Mouse (Mus musculus) retina, adult 2 months (tissue): ENCODE measurements around the gene Fam120a.

Experiments used
- DNase-seq: peaks from one replicate; pipeline ENCODE4 v3.0.0-alpha.2; 2012; ENCODE audit warnings: low read depth, low spot score

The Fam120a gene

GRCm38 (mm10) chr13:48965559-48966525 is 2.0 kb downstream of the Fam120a start:
- DNase-seq, result no peak

- no peak for DNase-seq
These were observed 3.0 kb downstream of the Fam120a start for GRCm38 (mm10) chr13:48964850-48965249.

- no peak for DNase-seq
These were observed 4.7 kb downstream of the Fam120a start for GRCm38 (mm10) chr13:48963111-48963510.

GRCm38 (mm10) chr13:48962519-48962918 is 5.3 kb downstream of the Fam120a start:
- no peak for DNase-seq

- peak; percentile 81 for DNase-seq
These were observed 9.2 kb downstream of the Fam120a start for GRCm38 (mm10) chr13:48958608-48959007.

GRCm38 (mm10) chr13:48954825-48955224 is 13.0 kb downstream of the Fam120a start:
- DNase-seq, result no peak

GRCm38 (mm10) chr13:48950600-48951241 is 17.1 kb downstream of the Fam120a start:
- no peak for DNase-seq

GRCm38 (mm10) chr13:48948951-48949350 is 18.9 kb downstream of the Fam120a start:
- DNase-seq, result no peak

- no peak for DNase-seq
These were observed 23.2 kb downstream of the Fam120a start for GRCm38 (mm10) chr13:48944571-48944970.

- DNase-seq, result no peak
These were observed 25.3 kb downstream of the Fam120a start for GRCm38 (mm10) chr13:48942471-48942870.

GRCm38 (mm10) chr13:48941773-48942172 is 26.0 kb downstream of the Fam120a start:
- no peak for DNase-seq

- DNase-seq, result no peak
These were observed 33.2 kb downstream of the Fam120a start for GRCm38 (mm10) chr13:48934597-48934996.

GRCm38 (mm10) chr13:48932692-48933091 is 35.1 kb downstream of the Fam120a start:
- DNase-seq, result no peak

GRCm38 (mm10) chr13:48931687-48932086 is 36.1 kb downstream of the Fam120a start:
- no peak for DNase-seq

GRCm38 (mm10) chr13:48931232-48931631 is 36.6 kb downstream of the Fam120a start:
- DNase-seq, result no peak

- DNase-seq, result no peak
These were observed 38.2 kb downstream of the Fam120a start for GRCm38 (mm10) chr13:48929535-48930110.

GRCm38 (mm10) chr13:48927609-48928008 is 40.2 kb downstream of the Fam120a start:
- DNase-seq, result no peak

- DNase-seq, result no peak
These were observed 45.1 kb downstream of the Fam120a start for GRCm38 (mm10) chr13:48922712-48923111.

- no peak for DNase-seq
These were observed 46.6 kb downstream of the Fam120a start for GRCm38 (mm10) chr13:48921256-48921655.

- no peak for DNase-seq
These were observed 47.9 kb downstream of the Fam120a start for GRCm38 (mm10) chr13:48919756-48920415.

GRCm38 (mm10) chr13:48917113-48917599 is 50.7 kb downstream of the Fam120a start:
- DNase-seq, result no peak

GRCm38 (mm10) chr13:48913680-48914079 is 54.1 kb downstream of the Fam120a start:
- DNase-seq, result no peak
